ENCODE assay signal across 10 mouse cellular contexts in the genomic region with DNA sequence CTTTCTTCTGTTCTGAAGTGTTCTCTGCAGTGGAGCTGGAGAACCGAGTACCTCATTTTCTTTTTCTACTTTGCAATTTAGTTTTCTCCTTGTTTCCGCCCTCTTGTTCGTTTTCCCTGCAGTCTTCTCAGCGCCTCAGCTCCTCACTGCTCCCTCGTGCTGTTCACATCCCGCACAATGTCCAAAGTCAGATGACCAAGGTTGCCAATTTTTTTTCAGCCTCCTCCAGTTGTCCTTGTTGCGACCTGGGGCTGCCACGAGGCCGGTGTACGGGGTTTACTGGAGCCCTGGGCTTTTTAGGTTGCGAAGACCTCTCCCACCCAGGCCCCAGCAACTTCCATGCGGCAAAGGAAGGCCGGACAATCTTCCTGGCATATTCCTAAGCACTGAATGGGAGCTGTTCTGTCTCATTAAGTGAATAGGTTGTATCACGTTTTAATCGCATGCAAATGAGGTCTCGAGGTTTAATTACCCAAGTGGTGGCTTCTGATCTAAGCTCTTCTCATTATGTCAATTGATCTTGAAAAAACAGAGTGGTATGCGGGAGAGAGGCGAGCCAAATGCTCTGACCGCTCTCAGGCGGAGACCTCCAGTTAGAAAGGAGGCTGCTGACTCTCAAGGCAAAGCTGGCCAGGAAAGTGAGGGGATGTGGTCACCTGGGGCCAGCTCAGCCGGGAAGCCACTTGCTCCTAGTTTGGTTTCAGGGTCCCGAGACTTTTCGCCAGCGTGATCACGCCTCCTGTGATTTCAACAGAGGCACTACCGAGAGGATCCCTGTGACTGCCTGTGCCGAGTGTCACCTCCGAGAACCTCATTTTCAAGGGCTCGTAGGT.
DNase-seq lines count a peak whose midpoint lies in the region.
"Had no signal": no experiment of that assay in that cellular context is flagged by ENCODE, and none has a peak within 500 bp of the region (broad histone marks: within the 10 kb centered on the region; RNA-seq: fewer than 3 reads in every experiment).

No protein-coding gene starts in this region.

- peak; percentile 31 for DNase-seq in embryo, embryonic 10.5 days (ENCODE audit: low spot score)
- DNase-seq in embryo, embryonic 11 days: no peak
- peak; percentile 56 for DNase-seq in kidney, adult 9 months
- DNase-seq in kidney, postnatal 25 days: no peak
- DNase-seq in kidney, postnatal 36 days: peak; percentile 31 to 32
- DNase-seq in retina, postnatal 1 day: peak; percentile 86
- DNase-seq in testis, postnatal 14 days (ENCODE audit: low spot score): no peak
- no peak for DNase-seq in ovary, postnatal 10 days (ENCODE audit: low spot score)
- DNase-seq: cerebellum, adult 18-20 months; lung, adult 2 months had no signal

Comparison
In these comparisons a context has a peak if more than half of its experiments do, and no peak if none do; other contexts are left out.
1. DNase-seq: peak in embryo, embryonic 10.5 days (single experiment), kidney, adult 9 months (single experiment), kidney, postnatal 36 days (2 of 2) and retina, postnatal 1 day (single experiment); none in embryo, embryonic 11 days (single experiment), kidney, postnatal 25 days (0 of 2), testis, postnatal 14 days (single experiment) and ovary, postnatal 10 days (single experiment).